Mouse (Mus musculus): ENCODE measurements around the gene Csmd2. TPM values are rescaled to one million over a fixed set of nuclear protein-coding genes. Genes with fewer than 3 reads are reported as not detected.
A peak's percentile ranks its signal among the peaks of the same experiment; 100 is the strongest.

Csmd2 gene
- total and polyA plus RNA-seq, 2 experiments from 2014 or later: 9.1 to 48.2 TPM

DNA sequence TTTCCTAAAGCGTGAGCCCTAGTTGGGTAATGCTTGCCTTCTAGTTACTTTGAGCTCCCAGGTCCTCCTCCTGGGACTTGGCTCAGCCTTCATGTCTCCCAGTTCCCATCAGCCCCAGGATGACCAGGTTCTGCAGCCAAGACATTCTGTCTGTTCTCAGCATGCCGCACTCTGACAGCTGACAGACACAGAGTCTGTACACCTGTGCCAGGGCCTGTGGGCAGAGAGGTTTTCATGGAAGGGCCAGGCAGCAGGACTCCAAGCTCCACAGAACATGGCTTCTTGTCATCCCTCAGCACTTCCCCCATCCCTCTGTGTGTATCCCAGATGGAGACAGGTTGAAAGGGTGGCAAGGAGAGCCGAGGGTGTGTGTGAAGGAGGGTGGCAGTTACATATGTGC lies 154.6 kb downstream of the Csmd2 start:
- Histone ChIP-seq H3K36me3 (ENCODE audit: insufficient read depth, low read length) (no peaks in the 10 kb centered on the region), H3K27me3 (ENCODE audit: insufficient read depth, low read length) (no peaks in the 10 kb centered on the region), H3K9ac (replicated peaks; ENCODE audit: low read length, poor library complexity, severe bottlenecking) (no peak overlapping the region), H3K4me2 (ENCODE audit: low read depth, low read length, poor library complexity, severe bottlenecking) (no peak overlapping the region), H3K4me1 (ENCODE audit: insufficient read depth, low read length) (no peaks in the 10 kb centered on the region), H3K9me3 (ENCODE audit: low read length) (no peaks in the 10 kb centered on the region), H3K27ac (ENCODE audit: low read depth, low read length) (no peak overlapping the region), H3K4me3 (ENCODE audit: low read depth, low read length) (no peak overlapping the region)
- 84% methylated on average over 3 of the region's 3 CpGs for whole genome bisulfite sequencing
- no peak for ATAC-seq (ENCODE audit: low FRiP score)
- no peak for DNase-seq (ENCODE audit: low spot score)
- no peak for TF ChIP-seq CTCF (IDR thresholded peaks at IDR 0.05)

- TF ChIP-seq CTCF (IDR thresholded peaks at IDR 0.05): no peak
- Histone ChIP-seq H3K36me3 (ENCODE audit: insufficient read depth, low read length) (no peaks in the 10 kb centered on the region), H3K27me3 (ENCODE audit: insufficient read depth, low read length) (no peaks in the 10 kb centered on the region), H3K4me1 (ENCODE audit: insufficient read depth, low read length) (no peaks in the 10 kb centered on the region), H3K9ac (replicated peaks; ENCODE audit: low read length, poor library complexity, severe bottlenecking) (no peak overlapping the region), H3K9me3 (ENCODE audit: low read length) (no peaks in the 10 kb centered on the region), H3K27ac (ENCODE audit: low read depth, low read length) (no peak overlapping the region), H3K4me3 (ENCODE audit: low read depth, low read length) (no peak overlapping the region), H3K4me2 (ENCODE audit: low read depth, low read length, poor library complexity, severe bottlenecking) (no peak overlapping the region)
- DNase-seq (ENCODE audit: low spot score): no peak
- 86% methylated on average over 3 of the region's 3 CpGs for WGBS
- no peak for ATAC-seq (ENCODE audit: low FRiP score)
Measured at GRCm38 (mm10) chr4:128143147-128143546, 155.5 kb downstream of the Csmd2 start.

DNA sequence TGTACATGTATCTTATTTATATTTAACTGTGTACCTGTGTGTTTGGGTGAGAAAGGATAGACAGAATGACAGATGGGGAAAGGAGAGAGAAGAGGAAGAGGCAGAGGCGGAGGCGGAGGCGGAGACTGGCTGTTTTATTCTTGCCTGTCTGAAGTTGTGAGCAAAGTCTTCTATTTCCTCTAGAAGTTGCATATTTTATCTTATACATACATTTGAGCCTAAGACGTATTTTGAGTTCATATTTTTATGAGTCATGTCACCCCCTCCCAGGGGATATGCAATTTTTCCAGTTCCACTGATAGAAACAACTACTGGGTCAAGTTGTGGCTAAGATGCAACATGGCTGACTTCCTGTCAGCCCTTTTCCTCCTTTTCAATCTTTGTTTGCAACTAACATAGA lies 161.9 kb downstream of the Csmd2 start:
- ATAC-seq (ENCODE audit: low FRiP score): no peak
- DNase-seq (ENCODE audit: low spot score): no peak
- no peaks in the 10 kb centered on the region for H3K27me3 ChIP-seq (ENCODE audit: insufficient read depth, low read length)
- WGBS: 90% methylated on average over 4 of the region's 4 CpGs
- no peak for TF ChIP-seq CTCF (IDR thresholded peaks at IDR 0.05)
- no peak overlapping the region for H3K4me2 ChIP-seq (ENCODE audit: low read depth, low read length, poor library complexity, severe bottlenecking)
- H3K4me1 ChIP-seq (ENCODE audit: insufficient read depth, low read length): peaks cover 5% of the 10 kb centered on the region; the same call in 1 of the 2 replicates
- no peaks in the 10 kb centered on the region for H3K36me3 ChIP-seq (ENCODE audit: insufficient read depth, low read length)
- H3K9me3 ChIP-seq (ENCODE audit: low read length): no peaks in the 10 kb centered on the region
- H3K9ac ChIP-seq (replicated peaks; ENCODE audit: low read length, poor library complexity, severe bottlenecking): no peak overlapping the region
- no peak overlapping the region for H3K27ac ChIP-seq (ENCODE audit: low read depth, low read length)
- H3K4me3 ChIP-seq (ENCODE audit: low read depth, low read length): no peak overlapping the region

- 65% methylated on average over 3 of the region's 3 CpGs for WGBS
- DNase-seq (ENCODE audit: low spot score): no peak
- ATAC-seq (ENCODE audit: low FRiP score): no peak
- Histone ChIP-seq H3K36me3 (ENCODE audit: insufficient read depth, low read length) (no peaks in the 10 kb centered on the region), H3K4me2 (ENCODE audit: low read depth, low read length, poor library complexity, severe bottlenecking) (no peak overlapping the region), H3K27me3 (ENCODE audit: insufficient read depth, low read length) (no peaks in the 10 kb centered on the region), H3K4me1 (ENCODE audit: insufficient read depth, low read length) (peaks cover 5% of the 10 kb centered on the region), H3K9me3 (ENCODE audit: low read length) (no peaks in the 10 kb centered on the region), H3K9ac (replicated peaks; ENCODE audit: low read length, poor library complexity, severe bottlenecking) (no peak overlapping the region), H3K27ac (ENCODE audit: low read depth, low read length) (no peak overlapping the region), H3K4me3 (ENCODE audit: low read depth, low read length) (no peak overlapping the region)
- no peak for TF ChIP-seq CTCF (IDR thresholded peaks at IDR 0.05)
Measured at GRCm38 (mm10) chr4:128152066-128152465, 164.4 kb downstream of the Csmd2 start.

DNA sequence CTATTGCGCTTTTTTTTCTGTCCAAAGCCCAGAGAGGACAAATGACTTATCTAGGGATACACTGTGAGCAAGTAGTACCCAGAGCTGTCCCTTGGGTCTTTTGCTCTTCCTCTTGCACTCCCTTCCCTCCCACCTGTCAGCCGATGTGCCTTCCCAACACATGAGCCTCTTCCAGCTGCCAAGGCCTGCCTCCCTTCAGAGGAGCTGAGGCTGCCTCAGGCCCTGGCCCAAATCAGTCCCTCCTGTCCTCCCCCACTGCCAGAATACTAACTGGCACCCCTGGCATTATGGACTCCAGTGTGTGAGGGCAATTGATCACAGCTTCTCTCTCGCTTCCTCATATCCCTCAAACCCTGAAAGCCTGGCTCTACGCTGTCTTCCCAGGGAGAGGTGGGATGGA lies 165.5 kb downstream of the Csmd2 start:
- Histone ChIP-seq H3K9me3 (ENCODE audit: low read length) (no peaks in the 10 kb centered on the region), H3K4me3 (ENCODE audit: low read depth, low read length) (no peak overlapping the region), H3K27me3 (ENCODE audit: insufficient read depth, low read length) (no peaks in the 10 kb centered on the region), H3K36me3 (ENCODE audit: insufficient read depth, low read length) (no peaks in the 10 kb centered on the region), H3K4me2 (ENCODE audit: low read depth, low read length, poor library complexity, severe bottlenecking) (no peak overlapping the region), H3K4me1 (ENCODE audit: insufficient read depth, low read length) (peaks cover 5% of the 10 kb centered on the region), H3K27ac (ENCODE audit: low read depth, low read length) (0 out of 2 replicates have a peak overlapping the region, but pooled peaks have one; percentile 18), H3K9ac (replicated peaks; ENCODE audit: low read length, poor library complexity, severe bottlenecking) (no peak overlapping the region)
- 79% methylated on average over 4 of the region's 4 CpGs for WGBS
- TF ChIP-seq CTCF (IDR thresholded peaks at IDR 0.05): no peak
- ATAC-seq (ENCODE audit: low FRiP score): no peak
- peak; percentile 26 for DNase-seq (ENCODE audit: low spot score)

- no peak overlapping the region for H3K9ac ChIP-seq (replicated peaks; ENCODE audit: low read length, poor library complexity, severe bottlenecking)
- no peak overlapping the region for H3K4me2 ChIP-seq (ENCODE audit: low read depth, low read length, poor library complexity, severe bottlenecking)
- no peaks in the 10 kb centered on the region for H3K9me3 ChIP-seq (ENCODE audit: low read length)
- H3K4me1 ChIP-seq (ENCODE audit: insufficient read depth, low read length): peaks cover 5% of the 10 kb centered on the region
- no peak overlapping the region for H3K27ac ChIP-seq (ENCODE audit: low read depth, low read length)
- H3K4me3 ChIP-seq (ENCODE audit: low read depth, low read length): no peak overlapping the region
- TF ChIP-seq CTCF (IDR thresholded peaks at IDR 0.05): no peak
- 42% methylated on average over 3 of the region's 3 CpGs for WGBS
- H3K36me3 ChIP-seq (ENCODE audit: insufficient read depth, low read length): no peaks in the 10 kb centered on the region
- no peaks in the 10 kb centered on the region for H3K27me3 ChIP-seq (ENCODE audit: insufficient read depth, low read length)
- ATAC-seq (ENCODE audit: low FRiP score): no peak
- DNase-seq (ENCODE audit: low spot score): no peak
Measured at GRCm38 (mm10) chr4:128155226-128155625, 167.6 kb downstream of the Csmd2 start.

Measured in midbrain, postnatal 0 days (tissue).